Mouse (Mus musculus) retina, postnatal 1 day (tissue): ENCODE measurements at regions not wholly inside any gene's neighbourhood (a gene's known extent, or its start where the extent isn't known, plus 50 kb on each side); places are given as distances from the start of the nearest gene placed in this dataset.

Source experiments
- DNase-seq: peaks from one replicate; pipeline ENCODE4 v3.0.0-alpha.2; 2012

DNA sequence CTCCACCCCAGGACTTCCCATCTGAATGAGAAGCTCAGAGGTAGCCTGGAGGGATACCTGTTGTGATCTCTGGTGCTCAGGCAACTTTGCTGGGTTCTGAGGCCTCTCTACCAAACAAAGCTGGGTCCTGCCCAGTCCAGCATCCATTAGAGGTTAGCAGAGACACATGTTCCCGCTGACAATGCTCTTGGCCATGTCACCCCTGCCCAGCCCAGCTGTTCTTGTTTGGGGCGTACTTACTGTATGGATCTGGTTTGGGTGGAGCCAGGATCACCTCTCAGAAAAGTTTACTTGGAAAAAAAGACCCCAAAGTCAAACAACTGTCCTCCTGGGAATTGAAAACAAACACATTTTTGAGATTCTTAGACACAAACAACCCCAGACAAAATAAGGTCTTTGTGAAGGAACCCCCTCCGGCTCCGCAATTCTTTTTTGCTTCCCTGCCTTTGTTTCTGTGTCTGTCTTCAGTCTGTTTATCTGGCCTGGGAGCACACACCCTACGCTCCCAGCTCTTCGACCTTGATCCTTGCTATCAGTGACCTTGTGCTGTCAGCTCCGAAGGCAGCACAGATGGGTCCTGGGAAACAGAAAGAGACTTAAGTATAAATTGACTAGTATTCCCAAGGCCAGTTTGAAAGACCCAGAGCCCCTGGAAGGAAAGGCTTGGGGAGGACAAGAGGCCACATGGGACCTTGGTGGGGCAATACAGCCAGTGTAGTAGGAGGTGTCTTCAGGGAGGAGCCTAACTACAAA is 68.1 kb upstream of the Serp2 start:
- no peak for DNase-seq

DNA sequence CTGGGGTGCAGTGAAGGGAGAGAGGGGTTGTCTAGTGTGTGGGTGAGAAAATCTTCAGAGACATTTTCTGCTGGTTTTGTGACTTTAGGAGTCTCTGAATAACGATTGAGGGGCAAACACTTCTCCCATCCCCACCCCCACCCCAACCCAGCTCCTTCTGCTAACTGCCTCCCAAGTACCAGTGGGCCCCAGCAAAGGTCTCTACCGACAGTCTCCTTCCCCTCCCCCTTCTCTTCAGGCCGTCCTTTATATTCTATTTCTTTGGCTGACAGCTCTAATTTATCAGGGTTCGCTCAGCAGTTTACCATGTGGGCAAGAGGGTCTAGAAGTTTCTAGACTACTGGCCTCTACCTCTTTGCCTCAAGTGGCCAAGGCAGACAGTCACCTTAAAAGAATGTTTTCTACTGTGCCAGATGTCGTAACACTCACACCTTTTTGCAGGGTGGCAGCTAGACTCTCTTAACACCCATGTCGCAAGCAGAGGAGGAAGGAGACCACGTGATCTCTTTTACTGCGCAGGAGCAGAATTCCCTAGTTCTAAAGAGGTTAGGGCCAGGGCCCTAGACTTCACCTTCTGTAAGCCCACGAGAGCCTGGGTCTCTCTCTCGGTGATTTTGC is 66.8 kb upstream of the Serp2 start:
- DNase-seq = no peak

DNA sequence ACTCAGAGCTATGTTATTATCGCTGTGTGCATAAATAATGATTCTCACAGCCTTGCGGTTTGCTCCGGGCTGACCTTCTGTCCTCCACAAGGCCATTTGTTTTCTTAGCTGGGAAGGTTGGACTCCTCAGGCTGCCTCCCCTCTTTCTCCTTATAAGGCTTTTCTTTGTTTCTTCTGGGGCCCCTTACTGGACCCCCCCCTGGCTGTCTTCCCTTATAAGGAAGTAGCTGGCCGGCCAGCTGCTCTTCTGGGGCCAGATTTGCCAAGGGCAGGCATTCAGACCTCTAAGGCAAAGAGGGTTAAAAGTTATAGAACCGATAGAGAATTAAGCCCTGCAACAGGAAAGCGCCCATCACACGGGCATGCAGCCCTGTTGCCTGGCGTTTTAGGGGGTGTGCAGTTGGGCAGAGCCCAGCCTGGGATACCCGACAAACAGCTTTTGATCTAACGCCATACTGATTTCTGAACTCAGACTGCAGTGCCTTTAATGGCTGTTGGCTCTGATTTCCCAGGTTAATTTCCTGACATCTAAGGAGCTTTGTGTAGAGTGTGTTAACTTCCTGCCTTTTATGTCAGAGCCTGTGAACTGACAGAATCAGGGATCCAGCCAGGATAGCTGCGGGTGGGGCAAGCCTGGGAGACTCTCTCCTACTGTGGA is 66.1 kb upstream of the Serp2 start:
- DNase-seq = peak; percentile 49

DNA sequence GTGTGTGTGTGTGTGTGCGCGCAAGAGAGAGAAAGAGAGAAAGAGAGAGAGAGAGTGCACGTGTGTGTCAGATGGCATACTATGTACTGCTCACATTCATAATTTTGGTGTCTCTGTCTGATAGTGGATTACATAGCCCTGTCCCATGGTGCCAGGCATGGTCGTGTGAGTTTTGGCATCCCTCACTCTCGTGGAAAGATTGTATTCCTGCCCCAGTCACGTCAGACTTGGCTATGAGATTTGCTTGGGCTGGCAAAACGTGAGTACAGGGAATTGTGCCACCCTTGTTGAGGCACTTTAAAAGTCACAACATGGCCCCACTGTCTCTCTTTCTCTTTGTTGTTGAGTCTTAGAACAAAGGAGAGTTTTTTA is 62.3 kb upstream of the Serp2 start:
- no peak for DNase-seq

DNA sequence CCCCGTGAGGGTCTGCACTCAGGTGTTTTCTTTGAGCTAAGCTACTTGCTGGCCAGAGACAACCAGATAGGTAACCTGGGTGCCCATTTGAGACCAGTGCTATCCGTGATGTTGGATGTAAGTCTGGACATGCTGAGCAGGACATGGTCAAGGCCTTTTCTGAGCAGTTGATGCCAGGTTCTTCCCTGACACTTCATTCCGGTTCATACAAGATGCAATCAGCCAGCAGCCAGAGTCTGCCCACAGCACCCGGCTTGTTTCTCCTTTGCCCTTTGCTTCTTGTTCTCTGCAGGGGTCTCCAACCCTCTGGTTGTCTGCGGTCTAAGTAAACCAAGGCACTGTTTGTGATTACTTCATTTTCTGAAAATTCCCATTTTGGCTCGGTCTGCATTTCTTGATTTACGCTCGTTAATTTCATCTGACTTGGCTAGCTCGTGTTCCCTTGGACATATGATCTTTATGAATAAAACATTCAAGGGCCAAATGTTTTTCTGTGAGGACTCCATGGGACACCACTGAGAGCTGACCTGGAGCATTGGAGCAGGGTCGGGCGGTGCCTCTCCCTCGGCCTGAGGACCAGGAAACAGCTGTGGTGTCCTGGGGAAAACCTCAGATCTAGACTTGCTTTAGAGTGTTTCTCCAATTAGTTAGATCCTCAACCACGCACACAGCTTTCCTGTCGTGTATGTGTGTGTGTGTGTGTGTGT is 61.8 kb upstream of the Serp2 start:
- DNase-seq = no peak

DNA sequence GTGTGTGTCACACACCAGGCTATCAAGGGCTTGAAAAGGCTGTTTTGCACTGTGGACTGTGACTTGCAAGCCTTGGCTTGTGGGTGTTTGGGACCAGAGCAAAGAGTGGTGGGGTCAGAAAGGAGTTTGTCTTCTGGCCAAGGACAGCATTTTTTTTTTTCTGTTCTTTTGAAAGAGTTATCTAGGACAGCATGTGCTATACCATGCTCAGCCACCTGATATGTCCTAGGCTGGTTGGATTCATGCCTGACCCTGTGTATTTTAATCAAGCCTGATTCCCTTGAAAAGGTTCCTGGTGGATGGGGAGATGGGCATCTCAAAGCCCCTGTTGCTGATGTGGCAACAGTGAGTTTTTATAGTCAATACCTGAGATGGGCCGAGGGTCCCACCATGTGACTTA is 61.2 kb upstream of the Serp2 start:
- no peak for DNase-seq

DNA sequence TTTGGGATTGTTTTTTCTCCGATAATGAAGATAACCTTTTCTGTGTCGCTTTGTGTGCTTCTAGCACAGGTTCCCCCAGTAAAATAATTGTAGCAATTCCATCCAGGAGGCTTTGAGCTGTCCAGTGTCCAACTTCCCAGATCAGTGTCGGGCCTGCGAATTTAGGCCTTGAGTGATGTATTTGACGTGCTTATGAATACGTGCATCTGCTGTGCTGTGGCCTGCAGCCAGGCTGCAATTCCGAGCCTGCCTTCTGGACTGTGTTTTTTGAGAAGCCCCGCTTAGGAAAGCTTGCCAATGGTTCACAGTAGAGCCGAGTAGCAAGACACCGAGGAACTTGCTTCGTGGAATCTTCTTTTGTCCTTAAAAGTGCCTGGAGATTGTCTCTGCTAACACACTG is 60.8 kb upstream of the Serp2 start:
- DNase-seq = no peak

DNA sequence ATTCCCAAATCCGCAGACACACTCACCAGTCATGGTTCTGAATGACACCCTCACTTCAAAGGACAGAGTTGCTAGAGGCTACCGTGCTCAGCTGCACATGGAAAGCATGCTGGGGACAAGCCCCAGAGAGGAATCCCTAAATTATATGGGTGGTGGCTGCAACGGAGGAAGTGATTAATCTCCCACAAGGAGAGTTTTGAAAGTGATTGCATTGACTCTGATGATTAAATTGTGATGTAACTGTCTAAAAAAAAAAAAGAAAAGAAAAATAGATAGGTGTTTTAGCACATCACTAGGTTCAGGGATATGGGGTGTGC is 59.6 kb upstream of the Serp2 start:
- DNase-seq = no peak

DNA sequence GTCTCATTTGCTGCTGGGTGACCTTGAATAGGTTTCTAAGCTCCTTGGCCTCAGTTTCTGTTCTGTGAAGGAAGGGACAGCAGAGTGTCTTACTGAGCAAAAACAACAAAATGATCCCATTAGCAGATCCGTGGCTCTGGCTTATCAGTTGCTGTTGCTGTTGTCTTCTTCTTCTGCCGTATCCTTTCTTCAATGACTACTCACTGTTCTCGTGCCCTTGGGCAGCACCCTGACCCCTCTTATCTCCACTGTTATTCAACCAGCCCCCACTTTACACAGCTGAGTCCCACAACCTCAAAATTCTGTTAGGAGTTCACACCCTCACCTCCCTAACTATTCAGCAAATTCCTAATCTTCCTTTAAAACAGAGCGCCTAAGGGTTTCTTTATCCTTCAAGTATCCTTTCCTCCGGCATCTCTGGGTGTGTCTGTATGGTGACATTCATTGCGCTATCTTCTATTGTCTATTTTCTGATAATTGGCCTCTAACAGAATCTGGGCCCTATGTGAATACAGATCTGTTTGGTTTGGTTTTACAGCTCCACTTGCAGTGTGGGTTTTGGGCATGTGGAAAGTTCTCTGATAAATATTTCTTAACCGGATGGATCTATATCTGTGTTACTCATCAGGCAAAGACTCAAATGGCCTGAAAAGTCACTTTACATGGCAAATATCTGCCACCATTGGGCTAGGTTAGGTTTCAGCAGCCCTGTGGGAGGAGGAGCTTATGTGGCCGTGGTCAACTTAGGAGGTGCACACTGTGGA is 59.1 kb upstream of the Serp2 start:
- DNase-seq = no peak

DNA sequence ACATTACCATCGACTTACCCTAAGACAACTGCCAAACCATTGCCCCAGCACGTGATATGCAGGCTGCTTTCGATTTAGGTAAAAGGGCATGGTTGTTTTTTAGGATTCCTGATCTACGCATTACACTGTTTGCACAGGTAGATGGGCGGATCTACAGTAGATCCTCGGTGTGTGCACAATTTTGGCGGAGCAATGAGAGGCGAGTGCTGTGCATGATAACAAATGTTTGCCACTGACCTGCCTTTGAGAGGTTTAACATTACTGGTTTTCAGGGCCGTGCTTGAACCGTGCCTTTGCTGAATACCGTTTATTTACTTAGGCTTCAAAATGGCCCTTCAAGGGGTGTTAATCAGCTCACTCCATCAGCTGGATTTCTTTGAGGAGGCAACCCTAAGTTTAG is 58.5 kb upstream of the Serp2 start:
- DNase-seq = no peak

DNA sequence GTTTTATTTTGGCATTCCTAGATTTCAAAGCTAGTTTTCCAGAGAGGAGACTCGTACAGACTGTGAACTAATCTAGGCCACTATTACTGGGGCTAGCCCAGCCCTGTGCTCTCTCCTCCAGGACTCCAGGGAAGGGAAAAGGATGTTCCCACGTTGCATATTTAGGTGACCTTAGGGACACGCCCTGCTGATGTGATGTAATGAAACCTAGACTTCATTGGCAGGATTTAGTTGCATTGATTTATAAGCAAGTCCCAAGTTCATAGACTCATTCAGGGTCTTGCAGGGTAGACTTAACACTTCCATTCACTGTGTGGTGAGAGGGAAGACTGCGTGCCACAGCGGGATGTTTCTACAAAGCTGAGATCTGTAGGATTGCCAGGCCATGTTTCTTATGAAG is 58.0 kb upstream of the Serp2 start:
- DNase-seq = no peak

DNA sequence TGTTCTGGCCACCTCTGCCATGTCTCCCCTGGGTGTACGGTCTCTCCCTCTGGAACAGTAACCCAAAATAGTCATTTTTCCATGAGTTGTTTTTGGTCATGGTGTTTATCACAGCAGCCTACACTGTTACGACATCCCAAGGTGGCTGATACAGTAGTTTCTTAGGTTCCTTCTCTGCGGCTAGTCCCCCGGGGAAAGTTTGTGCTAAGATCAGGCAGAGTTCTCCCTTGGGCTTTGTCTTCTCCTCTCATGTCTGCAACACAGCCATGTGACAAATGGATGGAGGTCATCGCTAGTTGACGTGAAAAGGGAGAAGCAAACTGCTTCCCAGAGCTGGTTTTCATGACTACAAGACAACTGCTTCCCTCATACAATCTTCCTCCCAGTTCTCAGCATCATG is 56.9 kb upstream of the Serp2 start:
- no peak for DNase-seq

DNA sequence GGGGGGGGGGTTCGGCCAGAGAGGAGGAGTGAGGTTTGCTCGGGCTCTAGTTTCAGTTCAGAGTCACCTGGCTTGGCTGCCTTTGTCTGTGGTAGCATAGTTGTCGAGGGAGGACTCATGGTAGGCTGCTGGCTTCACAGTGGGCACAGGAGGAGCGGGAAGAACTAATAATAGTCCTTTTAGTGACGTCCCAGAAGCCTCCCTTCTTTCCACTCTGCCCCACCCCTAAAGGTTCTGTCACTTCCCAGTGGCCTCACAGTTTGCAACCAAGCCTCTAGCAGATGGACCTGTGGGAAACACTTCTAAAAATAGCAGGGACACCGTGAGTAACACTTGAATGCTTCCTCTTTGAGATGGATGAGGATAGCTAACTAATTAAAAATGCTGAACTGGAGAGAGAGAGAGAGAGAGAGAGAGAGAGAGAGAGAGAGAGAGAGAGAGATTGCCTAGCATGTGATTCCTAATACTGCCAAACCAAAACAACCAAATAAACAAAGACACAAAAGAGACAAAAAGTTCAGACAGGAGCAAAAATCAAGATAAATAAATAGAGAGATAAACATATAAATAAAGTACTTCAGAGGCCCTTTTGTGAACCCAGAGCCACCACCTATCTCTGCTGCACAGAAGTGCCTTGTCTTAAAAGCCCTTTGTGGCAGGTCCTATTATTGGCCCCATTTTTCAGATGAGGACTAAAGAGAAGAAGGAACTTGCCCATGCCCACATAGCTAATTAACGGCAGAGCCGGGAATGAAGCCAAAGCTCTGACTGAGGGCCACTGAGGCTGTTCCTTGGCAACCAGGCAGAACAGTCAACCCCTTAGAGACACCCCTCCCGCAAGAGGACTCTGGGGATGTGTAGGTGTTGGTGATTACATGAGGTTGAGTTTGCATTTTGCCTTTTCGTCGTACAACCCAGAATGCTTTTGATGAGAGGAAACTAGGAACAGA is 54.0 kb upstream of the Serp2 start:
- no peak for DNase-seq
